Mouse (Mus musculus) ZHBTc4 (cell line): Measurements from ENCODE around the gene Brat1.
"Not testable (repeated sequence)": the region's sequence is repeated elsewhere in the genome, so short reads cannot be mapped to it uniquely, and the experiment has no call there.

Experiments
- DNase-seq: peaks from one replicate; pipeline ENCODE4 v3.0.0-alpha.2; 2011; ENCODE audit warnings: low read depth, low spot score

The Brat1 gene

GRCm38 (mm10) chr5:140704378-140705251 lies at the start of gene Brat1:
Gene Brat1 (plus strand): TSS chr5:140705011.
- peak; percentile 100 for DNase-seq

- no peak for DNase-seq
These were observed 45.1 kb upstream of the Brat1 start for GRCm38 (mm10) chr5:140659607-140660272.

DNA sequence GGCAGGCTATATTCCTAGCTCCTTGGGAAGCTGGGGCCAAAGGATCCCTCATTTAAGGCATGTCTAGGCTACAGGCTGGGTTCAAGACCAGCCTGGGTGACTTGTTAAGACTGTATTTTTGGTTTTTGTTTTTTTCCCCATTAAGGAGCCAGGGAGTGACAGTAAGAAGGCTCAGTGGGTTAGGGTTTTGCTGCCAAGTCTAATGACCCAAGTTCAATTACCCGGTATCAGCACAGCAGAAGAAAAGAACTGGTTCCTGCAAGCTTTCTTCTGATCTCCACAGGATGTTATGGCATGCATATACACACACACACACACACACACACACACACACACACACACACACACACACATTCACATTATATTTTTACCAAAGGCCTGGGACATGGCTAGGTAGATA lies 44.4 kb upstream of the Brat1 start:
- no peak for DNase-seq

- DNase-seq: no peak
These were observed 43.4 kb upstream of the Brat1 start for GRCm38 (mm10) chr5:140661427-140661826.

DNA sequence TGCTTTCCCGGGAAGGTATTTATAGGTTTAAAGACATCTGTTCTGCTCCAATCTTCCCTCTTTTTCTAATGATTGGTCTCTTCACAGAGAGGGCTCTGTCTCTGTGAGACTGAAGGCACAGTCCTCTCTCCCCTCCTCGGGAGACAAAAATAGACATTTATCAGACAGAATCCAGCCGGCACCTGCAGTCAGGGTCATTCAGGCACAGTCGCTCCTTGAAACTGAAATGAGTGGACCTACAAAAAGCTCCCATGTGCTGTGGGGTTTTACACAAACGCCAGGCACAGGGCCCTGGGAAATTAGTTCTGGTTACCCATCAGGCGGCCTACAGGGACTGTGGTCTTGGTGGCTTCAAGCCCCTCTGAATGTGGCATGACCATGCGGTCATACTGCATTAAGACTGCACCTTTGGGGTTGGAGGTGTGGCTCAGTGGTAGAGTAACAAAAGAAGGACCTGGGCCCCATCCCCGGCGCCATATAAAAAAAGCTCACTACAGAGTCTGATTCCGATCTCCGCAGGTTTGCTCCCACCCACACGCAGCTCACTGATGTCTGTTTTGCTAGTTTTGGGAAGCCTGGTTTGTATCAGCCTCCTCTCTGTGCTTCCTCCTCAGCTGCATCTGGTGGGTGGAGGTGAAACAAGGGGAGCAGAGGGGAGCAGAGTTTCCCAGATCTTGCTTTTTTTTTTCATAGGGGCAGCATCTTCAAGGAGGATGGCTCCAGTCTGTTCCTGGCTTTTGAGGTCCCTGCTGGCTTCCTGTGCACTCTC lies 42.8 kb upstream of the Brat1 start:
- DNase-seq: no peak

- no peak for DNase-seq
These were observed 41.8 kb upstream of the Brat1 start for GRCm38 (mm10) chr5:140662741-140663592.

DNA sequence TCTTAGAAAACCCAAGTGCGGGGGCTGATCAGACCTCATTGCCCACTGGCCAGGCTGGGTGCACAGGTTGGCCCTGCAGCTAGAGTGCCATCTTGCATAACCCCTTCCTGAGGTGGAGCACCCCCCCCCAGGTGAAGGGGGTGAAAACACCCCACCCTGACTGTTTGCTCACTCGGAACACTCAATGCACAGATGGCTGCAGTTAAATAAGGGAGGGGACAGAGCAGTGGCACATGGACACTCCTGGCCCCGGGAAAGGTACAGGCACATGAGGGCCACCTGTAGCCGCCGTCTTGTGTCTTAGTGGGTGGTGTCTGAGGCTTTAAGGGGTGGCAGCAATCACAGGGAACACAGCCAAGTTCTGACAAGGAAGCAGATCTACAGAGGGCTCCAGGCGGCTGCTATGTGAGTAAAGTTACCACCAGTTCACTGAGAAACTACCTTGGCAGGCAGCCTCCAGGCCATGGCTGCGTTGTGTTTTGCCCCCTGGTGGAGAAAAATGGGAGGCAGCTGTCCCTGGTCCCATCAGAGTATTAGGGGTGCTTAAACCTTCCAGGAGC lies 41.1 kb upstream of the Brat1 start:
- peak; percentile 64 for DNase-seq

DNA sequence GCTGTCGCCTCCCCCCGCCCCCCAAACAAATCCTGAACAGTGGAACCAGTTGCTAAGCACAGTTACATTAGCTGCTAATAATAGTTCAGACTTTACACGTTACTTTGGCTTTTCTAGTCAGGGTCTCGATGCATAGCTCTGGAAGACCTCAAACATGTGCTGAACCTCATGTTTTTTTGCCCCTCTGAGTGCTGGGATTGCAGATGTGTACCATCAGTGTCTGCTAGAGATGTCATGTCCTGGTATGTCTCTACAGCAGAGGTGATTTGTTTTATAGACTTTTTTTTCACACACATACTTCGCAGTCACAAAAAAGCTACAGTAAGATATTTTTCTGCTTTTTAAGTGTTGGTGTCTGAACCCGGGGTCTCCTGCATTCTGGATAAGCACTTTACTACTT lies 32.7 kb upstream of the Brat1 start:
- DNase-seq: no peak

DNA sequence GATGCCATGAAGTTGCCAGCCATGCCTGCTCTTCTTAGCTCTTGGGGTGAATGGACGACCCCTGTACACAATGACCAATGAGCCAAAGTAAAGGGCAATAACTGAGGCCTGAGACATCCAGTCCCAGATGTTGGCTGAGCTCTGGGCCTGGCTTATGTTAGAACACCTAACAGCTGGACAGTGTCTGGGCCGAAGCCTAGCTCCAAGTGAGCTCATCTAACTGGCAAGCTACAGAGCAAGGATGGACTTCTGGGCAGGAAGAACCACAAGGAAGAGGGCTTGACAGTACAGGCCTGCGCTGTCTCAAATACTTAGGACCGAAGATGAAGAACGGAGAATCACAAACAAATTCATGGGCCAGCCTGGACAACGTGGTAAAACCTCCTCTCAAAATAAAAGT lies 32.2 kb upstream of the Brat1 start:
- not testable (repeated sequence) for DNase-seq

GRCm38 (mm10) chr5:140674036-140674435 lies 30.8 kb upstream of the Brat1 start:
- DNase-seq: no peak

DNA sequence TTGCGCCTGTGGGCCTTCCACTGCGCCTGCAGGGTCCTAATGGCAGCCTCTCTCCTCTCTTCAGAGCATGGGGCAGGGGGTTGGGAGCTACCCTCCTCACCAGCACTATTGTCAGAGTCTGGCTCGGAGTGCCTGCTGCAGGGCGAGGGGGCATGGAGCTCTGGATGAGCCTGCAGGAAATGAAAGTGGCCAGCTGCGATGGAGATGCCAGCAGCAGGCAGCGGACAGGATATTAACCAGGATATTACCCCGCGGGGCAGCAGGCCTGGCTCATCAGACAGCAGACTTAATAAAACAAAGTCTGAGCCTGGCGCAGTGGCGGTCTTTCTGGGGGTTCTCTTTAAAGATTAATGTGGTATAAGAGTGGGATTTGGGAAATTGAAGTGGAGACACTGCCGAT lies 29.7 kb upstream of the Brat1 start:
- no peak for DNase-seq

DNA sequence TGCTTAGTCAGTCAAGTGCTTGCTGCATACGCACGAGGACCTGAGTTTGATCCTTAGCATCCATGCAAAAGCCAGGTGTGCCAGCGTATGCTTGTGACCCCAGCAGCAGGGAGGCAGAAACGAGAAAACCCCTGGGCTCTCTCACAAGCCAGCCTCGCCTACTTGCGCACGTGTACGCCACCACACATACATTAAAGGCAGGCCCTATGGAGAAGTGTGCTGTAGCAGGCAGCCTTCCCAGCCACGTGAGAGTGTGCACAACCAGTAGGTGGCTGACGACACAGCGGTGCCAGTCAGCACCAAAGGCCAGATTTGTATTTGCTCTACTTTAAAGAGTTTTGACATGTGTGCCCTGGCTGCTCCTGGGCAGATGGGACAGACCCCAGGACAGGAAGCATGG lies 29.2 kb upstream of the Brat1 start:
- DNase-seq: no peak

DNA sequence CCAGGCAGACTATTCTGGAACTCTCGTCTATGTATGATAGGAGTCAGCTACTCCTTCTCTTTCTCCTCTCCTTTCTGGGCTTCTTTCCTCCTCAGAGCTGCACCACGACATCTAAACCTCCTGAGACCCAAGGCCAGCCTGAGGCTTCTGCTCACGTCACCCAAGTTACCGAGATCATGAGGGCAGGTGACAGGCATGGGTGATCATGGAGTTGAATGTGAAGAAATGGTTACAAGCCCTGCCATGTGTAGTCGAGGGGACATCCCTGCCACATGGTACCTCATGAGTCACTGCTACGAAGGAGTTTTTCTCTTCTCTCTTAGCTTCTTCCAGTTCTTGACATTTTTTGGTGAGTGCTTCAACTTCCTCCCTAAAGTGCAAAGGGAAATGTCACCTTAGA lies 27.7 kb upstream of the Brat1 start:
- no peak for DNase-seq

GRCm38 (mm10) chr5:140680051-140680450 lies 24.8 kb upstream of the Brat1 start:
- no peak for DNase-seq

DNA sequence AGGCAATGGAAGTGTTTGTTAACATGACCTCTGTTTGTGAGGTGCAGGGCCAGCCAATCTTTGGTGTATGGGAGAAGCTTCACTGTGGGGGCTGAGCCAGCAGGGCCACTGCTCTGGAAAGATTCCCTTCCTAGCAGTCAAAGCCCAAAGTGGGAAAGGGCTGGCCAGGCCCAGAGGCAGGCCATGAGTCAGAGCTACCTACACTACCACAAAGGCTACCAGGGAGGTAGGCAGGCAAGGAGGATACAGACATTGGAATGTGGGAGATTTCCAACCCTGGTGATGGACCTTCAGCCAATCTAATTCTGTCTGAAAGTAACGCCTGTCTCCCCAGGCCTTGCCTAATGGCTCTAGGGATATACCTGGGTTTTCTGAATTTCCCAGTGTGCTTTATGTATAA lies 23.9 kb upstream of the Brat1 start:
- DNase-seq: no peak

GRCm38 (mm10) chr5:140682113-140682512 lies 22.7 kb upstream of the Brat1 start:
- DNase-seq: no peak

GRCm38 (mm10) chr5:140684343-140685148 lies 20.3 kb upstream of the Brat1 start:
- DNase-seq: peak; percentile 52

- DNase-seq: no peak
These were observed 16.4 kb upstream of the Brat1 start for GRCm38 (mm10) chr5:140688434-140688833.

GRCm38 (mm10) chr5:140695987-140696386 lies 8.8 kb upstream of the Brat1 start:
- no peak for DNase-seq

GRCm38 (mm10) chr5:140699776-140700175 lies 5.0 kb upstream of the Brat1 start:
- no peak for DNase-seq
